24 mouse cellular contexts compared by ENCODE assay signal in the genomic region with DNA sequence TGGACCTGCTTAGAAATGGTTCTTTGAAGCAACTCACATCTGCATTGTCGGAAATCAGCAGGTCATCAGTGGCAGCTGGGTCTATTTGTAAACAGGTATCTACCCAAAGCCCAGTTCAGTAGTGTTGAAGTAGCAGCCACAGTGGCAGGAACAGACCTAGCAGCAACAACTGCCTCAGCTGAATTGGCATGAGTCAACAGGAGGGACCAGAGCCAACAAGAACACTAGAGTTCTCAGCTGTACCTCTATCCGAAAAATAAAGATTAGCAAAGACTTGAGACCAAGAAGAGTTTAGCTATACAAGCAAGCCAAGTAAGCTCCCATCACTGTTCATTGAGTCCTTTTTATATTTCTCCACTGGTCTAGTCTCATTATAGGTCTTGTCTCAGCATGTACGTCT. TPM values are rescaled to one million over a fixed set of nuclear protein-coding genes. Genes with fewer than 3 reads are reported as not detected.
DNase-seq lines count a peak whose midpoint lies in the region; ATAC-seq and TF ChIP-seq lines count a peak whose summit lies in the region.
"Had no signal": no experiment of that assay in that cellular context is flagged by ENCODE, and none has a peak within 500 bp of the region (broad histone marks: within the 10 kb centered on the region; RNA-seq: fewer than 3 reads in every experiment).

No protein-coding gene starts in this region.

- no peak for TF ChIP-seq EP300 in stomach, postnatal 0 days (optimal IDR thresholded peaks at IDR 0.05)

- WGBS in stomach, postnatal 0 days = 77% methylated on average over 3 of the region's 3 CpGs

- H3K4me1 ChIP-seq in stomach, postnatal 0 days (replicated peaks; ENCODE audit: control insufficient read depth, insufficient read depth) = no peaks in the 10 kb centered on the region
- H3K4me1 ChIP-seq: embryonic facial prominence, embryonic 15.5 days; forebrain, embryonic 12.5 days had no signal

- H3K36me3 ChIP-seq in stomach, postnatal 0 days (ENCODE audit: control insufficient read depth, insufficient read depth, low read length) = no peaks in the 10 kb centered on the region
- H3K36me3 ChIP-seq: embryonic facial prominence, embryonic 13.5 days; embryonic facial prominence, embryonic 15.5 days; forebrain, embryonic 10.5 days; forebrain, embryonic 12.5 days; G1E had no signal

- ATAC-seq in stomach, postnatal 0 days (ENCODE audit: low FRiP score, low TSS enrichment) = no peak
- ATAC-seq: CD4-positive, CD25-positive, alpha-beta regulatory T cell, adult 4 months; forebrain, embryonic 14.5 days; forebrain, embryonic 16.5 days had no signal

- no peak overlapping the region for H3K27ac ChIP-seq in stomach, postnatal 0 days (replicated peaks)
- H3K27ac ChIP-seq: embryonic facial prominence, embryonic 13.5 days; embryonic facial prominence, embryonic 15.5 days; forebrain, embryonic 10.5 days; forebrain, embryonic 12.5 days had no signal

- TF ChIP-seq CTCF in stomach, postnatal 0 days (IDR thresholded peaks at IDR 0.05; ENCODE audit: low read depth) = no peak

- peak; percentile 5 for DNase-seq in lung, postnatal 10 days
- no peak for DNase-seq in lung, postnatal 4 days
- peak; percentile 57 for DNase-seq in NIH3T3 (ENCODE audit: low read depth)
- DNase-seq in stomach, postnatal 0 days (ENCODE audit: low spot score) = no peak
- DNase-seq in cerebellum, adult 11-12 months = no peak
- DNase-seq: adrenal gland, adult 8-10 months; adrenal gland, postnatal 14 days; B cell, adult 2 months; cerebellum, adult 18-20 months; cerebellum, adult 8-10 months; cerebellum, adult 9-11 months; cerebellum, postnatal 14 days; cerebellum, postnatal 36 days; embryo, embryonic 11 days had no signal

- H3K4me3 ChIP-seq in stomach, postnatal 0 days (ENCODE audit: low read depth, low read length) = no peak overlapping the region
- H3K4me3 ChIP-seq: embryonic facial prominence, embryonic 13.5 days; embryonic facial prominence, embryonic 15.5 days; erythroblast, embryonic 14.5 days; forebrain, embryonic 10.5 days; forebrain, embryonic 12.5 days had no signal

- H3K9ac ChIP-seq in stomach, postnatal 0 days (ENCODE audit: low read length) = no peak overlapping the region
- H3K9ac ChIP-seq: embryonic facial prominence, embryonic 13.5 days; embryonic facial prominence, embryonic 15.5 days; forebrain, embryonic 12.5 days had no signal

- H3K27me3 ChIP-seq in stomach, postnatal 0 days (ENCODE audit: control insufficient read depth, insufficient read depth, low read length) = no peaks in the 10 kb centered on the region
- H3K27me3 ChIP-seq: CH12.LX; embryonic facial prominence, embryonic 13.5 days; embryonic facial prominence, embryonic 15.5 days; forebrain, embryonic 12.5 days had no signal

- no peaks in the 10 kb centered on the region for H3K9me3 ChIP-seq in stomach, postnatal 0 days (ENCODE audit: control insufficient read depth, low read length)
- H3K9me3 ChIP-seq: embryonic facial prominence, embryonic 13.5 days; embryonic facial prominence, embryonic 15.5 days; forebrain, embryonic 10.5 days; forebrain, embryonic 12.5 days; G1E had no signal

- H3K4me2 ChIP-seq in stomach, postnatal 0 days (replicated peaks; ENCODE audit: low read depth) = no peak overlapping the region
- H3K4me2 ChIP-seq: embryonic facial prominence, embryonic 13.5 days; embryonic facial prominence, embryonic 15.5 days; forebrain, embryonic 12.5 days had no signal

RNA-seq across cellular contexts. Expression of a gene that starts 32.9 kb away (rescaled TPM):
- 12.6 and 13.0 TPM in 2 replicates for polyA plus RNA-seq in stomach, postnatal 0 days (2015; fragmentation: Nextera tagmentation; extraction: Ambion mirVana)

Comparison
In these comparisons a context has a peak if more than half of its experiments do, and no peak if none do; other contexts are left out.
1. DNase-seq: peak in lung, postnatal 10 days (single experiment) and NIH3T3 (single experiment); none in lung, postnatal 4 days (0 of 2), stomach, postnatal 0 days (single experiment) and cerebellum, adult 11-12 months (single experiment).